Mouse (Mus musculus) heart, postnatal 4 days (tissue): ENCODE measurements around the gene Rrp8. TPM values are rescaled to one million over a fixed set of nuclear protein-coding genes. Genes with fewer than 3 reads are reported as not detected.
A peak's percentile ranks its signal among the peaks of the same experiment; 100 is the strongest.

ENCODE experiments used
- DNase-seq: peaks from one replicate; pipeline ENCODE4 v3.0.0; 2021
- total RNA-seq, 2 experiments: library from RNA; stranded (reverse); gene quantifications; 2 replicates each; pipeline ENCODE4 v1.2.3; 2021

Rrp8 gene
- total RNA-seq, result 10 to 100 TPM; 15.1 to 17.8 TPM

DNA sequence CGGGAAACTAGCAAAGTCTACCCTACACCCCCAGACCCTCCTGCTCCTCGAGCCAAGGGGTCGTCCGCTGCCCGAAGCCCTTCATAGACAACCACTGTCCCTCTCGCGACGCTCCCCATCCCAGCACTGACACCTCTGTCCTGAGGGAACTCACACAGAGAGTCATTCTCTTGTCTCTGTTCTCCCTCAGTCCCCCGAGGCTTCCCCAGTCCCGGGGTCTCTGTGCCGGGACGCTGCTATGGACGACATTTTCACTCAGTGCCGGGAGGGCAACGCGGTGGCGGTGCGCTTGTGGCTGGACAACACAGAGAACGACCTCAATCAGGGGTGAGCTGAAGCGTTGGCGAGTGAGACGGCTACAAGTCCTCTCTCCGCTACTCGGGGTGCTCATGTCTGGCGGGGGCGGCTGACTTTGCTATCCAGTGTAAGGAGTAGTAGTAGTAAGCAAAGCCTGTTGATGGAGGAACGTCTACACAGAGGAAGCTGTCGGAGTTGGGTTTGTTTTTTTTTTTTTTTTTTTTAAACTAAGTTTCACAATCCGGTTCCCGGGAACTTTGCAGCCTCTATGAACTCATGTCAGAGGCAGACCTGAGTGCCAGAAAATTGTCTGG, at the start of gene Rrp8:
Rrp8 (minus strand) TSS at position 475 of the 611 bp plus-strand sequence.
- peak; percentile 61 for DNase-seq

DNA sequence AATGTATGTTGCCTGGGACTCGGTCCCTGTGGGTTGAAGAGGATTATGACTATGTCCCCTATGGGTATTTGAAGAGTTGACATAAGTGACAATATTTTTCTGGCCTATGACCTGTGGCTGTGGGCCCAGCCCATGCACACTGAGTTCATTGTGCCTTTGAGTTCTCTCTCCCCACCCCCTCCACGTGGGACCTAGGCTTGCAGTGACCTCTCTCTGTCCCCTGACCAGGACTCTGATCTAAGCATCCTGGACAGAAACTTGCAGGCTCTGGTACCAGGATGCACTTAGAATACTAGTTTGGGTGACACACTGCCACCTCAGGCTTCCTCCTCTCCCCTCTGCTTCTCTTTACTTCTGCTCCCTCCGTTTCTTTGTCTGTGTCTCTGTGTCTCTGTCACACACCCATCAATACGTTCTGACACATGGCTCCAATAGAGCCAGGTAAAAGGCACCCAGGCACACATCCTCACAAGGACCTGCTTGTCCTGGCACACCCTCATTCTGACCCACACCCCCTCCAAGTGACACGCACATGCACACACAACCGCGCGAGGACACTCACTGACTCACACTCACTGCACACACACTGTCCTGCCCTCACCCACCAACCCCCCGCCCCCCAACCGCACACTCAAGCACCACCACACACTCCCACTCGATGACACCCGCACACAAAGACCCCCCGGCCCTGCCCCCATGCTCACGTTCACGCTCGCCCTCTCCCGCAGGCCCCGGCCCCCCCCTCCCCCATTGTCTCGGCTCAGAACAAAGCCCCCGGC, 49.5 kb upstream of the Rrp8 start:
- DNase-seq, result no peak

DNA sequence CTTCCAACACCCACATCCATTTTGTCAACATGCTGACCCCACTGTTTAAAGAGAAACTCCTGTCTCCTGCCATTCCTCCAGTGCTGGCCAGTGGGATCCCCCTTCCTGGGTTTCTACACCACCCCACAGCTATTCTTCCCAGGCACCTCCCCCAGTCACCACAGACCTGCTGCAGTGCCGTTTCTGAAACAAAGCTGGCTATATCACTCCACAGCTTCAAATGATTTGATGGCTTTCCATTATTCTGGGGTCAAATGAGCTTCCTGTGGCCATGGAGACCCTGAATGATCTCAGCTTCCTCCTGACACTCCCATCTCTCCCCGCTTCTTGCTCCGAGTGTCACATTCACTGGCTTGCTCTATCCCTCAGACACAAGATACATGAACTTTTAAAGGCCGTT, 47.4 kb upstream of the Rrp8 start:
- DNase-seq, result no peak

DNA sequence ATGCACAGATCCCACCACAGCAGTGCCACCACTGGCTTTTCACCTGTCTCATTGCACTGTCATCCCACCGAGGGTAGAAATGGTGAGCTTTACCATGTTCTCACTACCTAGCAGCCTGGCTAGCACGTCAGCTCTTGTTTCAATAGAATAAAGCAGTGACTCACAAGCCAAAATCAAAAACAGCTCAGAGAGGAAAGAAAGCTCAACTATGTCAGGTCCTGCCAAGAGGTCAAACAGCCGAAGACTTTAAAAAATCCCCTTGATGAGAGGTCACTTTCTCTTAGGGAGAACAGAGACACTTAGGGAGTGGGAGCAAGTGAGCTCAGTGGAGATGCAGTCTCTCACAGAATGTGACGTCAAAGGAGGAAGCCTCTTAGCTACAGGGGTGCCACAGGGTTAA, 46.7 kb upstream of the Rrp8 start:
- DNase-seq, result no peak

GRCm38 (mm10) chr7:105778553-105779265, 41.5 kb upstream of the Rrp8 start:
- peak; percentile 65 for DNase-seq

DNA sequence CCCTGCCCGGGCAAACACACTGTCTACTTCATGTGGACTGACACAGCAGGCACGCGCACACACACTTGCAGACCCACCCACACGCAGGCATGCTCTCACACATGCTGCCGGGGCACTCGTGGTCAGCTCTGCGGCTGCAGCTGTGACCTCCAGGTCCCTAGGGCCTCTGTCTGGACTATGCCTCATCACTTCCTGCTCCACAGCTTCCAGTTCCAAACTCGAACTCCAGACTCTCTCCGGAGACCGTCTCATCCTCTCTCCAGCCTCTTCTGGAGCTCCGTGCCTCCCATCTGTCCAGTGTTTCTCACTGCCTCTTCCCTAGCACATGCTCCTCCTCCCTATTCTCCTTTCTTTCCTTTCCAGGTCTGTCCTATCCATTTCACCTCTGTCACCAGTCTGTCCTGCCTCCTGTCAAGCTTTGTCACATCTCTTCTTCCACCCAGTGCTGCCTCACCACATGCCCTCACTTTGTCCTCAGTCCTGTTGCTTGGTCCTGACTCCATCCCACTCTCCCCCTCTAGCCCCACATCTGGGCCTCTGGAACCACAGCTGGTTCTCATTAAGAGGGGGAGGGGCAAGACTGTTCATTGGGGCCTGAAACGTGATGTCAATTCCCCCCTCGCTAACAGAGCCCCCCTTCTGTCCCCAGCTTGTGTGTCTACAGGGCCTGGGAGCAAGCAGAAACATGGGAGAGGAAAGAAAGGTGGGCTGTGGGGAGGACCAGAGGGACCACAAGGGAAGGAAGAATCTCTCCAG, 40.8 kb upstream of the Rrp8 start:
- peak; percentile 73 for DNase-seq

DNA sequence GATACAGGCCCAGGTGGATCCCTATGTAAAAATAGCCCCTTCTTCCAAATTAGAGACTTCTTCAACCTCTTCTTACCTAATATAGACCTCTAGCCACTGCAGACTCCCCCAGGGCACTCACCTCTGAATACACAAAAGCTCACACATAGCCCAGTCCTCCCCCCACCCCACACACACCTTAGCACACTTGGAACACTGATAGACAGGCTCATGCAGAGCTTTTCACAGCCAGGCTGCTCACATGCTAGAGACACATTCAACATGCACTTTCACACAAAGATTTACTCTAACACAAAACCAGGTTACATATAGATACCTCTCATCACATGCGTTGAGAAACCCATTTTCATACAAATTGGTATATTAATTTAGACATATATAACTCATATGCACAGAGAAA, 40.1 kb upstream of the Rrp8 start:
- DNase-seq, result no peak

DNA sequence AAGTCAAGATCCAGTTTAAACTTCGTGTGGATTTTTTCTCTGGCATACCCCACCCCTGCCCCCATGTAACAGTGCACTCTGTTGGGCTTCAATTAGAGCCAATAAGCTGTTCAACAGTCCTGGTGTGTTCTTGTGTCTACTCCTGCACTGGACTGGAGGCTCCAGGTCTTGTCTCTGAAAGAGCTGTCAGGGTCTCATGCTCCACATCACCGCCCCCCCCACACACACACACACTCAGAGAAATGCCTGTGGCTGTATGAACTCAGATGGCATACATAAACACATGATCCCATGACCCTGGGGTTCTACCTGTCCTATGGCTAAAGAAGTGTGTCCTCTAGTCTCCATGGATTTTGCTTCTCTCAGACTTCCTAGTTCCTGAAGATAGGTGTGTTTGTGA, 38.8 kb upstream of the Rrp8 start:
- no peak for DNase-seq

DNA sequence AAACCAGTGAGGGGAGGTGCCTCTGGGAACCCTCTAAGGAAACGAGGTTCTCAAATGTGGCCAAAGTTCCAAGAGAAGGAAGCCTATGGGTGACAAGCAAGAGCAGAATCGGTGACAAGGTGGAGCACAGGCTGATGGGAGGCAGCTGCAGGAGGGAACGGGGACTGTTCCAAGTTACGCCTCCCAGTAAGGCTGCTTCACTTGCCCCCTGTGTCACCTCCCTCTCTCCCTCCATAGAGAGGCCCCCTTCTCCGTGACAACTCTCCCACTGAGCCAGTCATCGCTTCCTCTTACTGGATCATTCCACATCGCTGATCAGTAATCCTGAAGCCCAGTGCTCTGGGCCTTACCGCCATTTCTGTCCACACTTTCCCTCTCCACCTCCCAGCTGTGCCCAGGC, 37.5 kb upstream of the Rrp8 start:
- no peak for DNase-seq

DNA sequence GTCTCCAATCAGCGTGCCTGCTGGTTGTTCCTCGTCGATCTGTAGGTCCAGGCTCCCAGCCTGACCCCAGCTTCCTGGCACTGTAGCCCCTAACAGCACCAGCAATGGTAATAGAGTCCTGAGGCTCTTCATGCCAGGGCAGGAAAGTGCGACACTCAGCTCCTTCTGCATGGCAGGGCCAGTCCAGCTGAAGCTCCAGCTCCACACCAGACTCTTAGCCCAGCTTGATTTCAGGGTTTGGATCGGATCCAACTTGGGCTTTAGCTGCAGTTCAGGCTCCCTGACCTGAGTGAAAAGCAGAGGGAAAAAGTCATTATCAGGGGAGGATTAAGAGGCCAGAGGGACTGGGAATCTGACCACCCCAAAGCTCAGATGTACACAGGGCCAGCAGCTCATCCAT, 35.9 kb upstream of the Rrp8 start:
- no peak for DNase-seq

DNA sequence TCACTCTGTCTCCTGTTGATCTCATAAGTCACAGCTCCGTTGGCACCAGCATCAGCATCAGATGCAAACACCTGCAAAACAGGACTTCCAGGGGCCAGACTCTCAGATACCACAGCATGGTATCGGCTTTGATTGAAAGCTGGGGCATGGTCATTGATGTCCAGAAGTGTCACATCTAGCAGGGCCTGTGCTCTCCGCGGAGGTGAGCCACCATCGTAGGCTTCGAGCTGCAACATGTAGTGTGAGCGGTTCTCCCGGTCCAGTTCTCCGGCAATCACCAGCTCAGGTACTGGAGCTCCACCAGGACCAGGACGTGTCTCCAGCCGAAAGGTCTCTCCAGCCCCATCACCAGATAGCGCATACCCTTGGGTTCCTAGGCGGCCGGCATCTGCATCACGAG, 35.1 kb upstream of the Rrp8 start:
- DNase-seq, result no peak

DNA sequence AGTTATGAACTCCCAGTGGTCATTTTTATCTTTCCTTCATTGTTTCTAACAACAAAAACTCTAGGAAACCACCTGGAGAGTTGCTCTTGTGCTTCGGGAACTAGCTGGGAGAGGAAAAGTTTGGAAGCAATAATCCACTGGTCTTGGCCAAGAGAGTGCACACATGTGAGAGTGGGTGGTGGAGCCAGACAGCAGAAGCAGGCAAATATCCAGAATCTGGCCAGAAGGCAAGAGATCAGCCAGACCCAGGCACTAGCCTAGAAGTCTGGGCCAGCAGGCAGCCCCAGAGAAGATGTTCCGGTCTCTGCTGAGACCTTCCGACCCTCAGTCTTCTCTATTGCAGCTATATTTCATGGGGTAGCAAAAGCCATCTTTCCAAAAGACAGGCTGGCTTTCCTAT, 32.8 kb upstream of the Rrp8 start:
- DNase-seq, result no peak

DNA sequence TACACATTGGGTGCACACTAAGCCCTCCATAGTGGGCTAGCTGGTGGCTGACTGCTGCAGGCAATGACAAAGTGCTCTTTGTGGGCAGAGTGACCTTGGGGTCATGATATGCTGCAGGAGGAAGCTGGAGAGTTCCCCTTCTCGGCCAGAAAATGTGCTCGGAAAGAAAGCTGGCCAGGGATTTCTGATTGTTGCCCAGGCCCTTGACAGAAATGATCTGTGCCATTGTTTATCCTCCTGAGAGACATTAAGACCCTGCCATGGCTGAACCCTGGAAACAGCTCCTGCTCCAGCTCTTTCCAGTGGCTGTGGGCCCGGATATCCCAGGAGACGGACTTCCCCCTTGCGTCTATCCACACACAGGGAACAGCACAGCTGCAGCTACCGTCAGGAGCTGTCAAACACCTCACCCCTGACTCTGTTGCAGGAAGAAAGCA, 30.6 kb upstream of the Rrp8 start:
- no peak for DNase-seq

DNA sequence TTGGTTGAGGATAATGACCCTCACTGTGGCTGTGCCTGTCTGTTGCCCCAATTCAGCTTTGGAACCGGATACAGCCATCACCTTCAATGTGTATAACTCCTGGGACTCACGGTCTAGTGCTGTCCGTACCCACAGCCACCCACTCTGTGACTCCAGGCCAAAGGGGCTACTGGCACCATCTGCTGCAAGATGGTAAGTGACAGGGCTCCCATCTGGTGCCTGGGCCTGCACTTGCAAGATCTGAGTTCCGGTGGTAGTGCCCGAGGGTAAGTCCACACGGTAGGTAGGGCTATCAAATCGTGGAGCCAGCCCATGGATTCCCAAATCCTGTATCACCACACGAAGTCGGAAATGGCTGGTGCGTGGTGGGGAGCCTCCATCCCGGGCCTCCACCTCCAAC, 27.1 kb upstream of the Rrp8 start:
- DNase-seq, result no peak

GRCm38 (mm10) chr7:105762517-105763270, 25.5 kb upstream of the Rrp8 start:
- DNase-seq, result no peak

GRCm38 (mm10) chr7:105761813-105762484, 24.8 kb upstream of the Rrp8 start:
- no peak for DNase-seq

- DNase-seq, result no peak
These were observed 16.1 kb upstream of the Rrp8 start for GRCm38 (mm10) chr7:105753281-105753680.

DNA sequence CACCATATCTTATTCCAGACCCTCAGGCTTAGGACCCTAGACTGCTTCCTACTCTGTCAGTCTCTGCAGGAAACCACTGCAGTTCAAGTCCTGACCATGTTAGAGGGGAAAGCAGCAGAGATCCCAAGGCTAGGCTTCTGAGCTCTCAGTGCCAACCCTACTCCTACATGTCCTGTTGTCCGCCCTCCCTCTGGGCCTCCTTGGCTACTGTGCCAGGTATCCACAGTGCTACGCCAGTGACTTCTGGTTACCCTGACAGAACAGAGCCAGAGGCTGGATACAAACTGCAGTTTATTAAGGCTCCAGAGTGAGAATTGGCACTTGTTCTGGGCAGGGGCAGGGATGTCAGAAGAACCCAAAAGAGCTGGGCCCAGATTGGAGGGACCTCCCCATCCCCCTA, 15.5 kb upstream of the Rrp8 start:
- DNase-seq, result no peak

- DNase-seq, result peak; percentile 93
These were observed 14.6 kb upstream of the Rrp8 start, which contains the start of gene Tpp1 for GRCm38 (mm10) chr7:105751491-105752433. TSS of gene Tpp1 (minus strand) at chr7:105752235.

- no peak for DNase-seq
These were observed 10.6 kb upstream of the Rrp8 start for GRCm38 (mm10) chr7:105747776-105748175.
